Mouse (Mus musculus) NIH3T3 (cell line): ENCODE data around the gene Abhd12.
A peak's percentile ranks its signal among the peaks of the same experiment; 100 is the strongest.

ENCODE experiments used
- DNase-seq: peaks from one replicate; pipeline ENCODE4 v3.0.0-alpha.2; 2012; ENCODE audit warnings: low read depth

The Abhd12 gene

DNA sequence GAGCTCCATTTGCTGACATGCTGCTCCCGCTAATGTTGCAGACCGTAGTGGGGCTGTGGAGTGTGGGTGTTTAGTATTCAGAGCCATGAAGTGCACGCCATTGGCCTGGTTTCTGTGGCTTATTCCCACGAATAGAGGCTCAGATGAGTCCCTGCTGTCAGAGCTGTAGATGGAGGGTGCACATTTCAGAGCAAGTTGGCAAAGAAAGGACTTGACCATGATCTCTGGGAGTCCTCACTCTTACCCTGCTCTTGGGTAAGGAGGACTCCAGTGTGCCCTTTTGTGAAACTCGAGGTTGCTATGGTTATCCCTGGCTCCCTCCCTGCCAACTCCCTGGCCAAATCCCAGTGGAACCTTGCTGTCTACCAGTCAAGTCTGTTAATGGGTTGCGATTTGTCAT is 96.2 kb downstream of the Abhd12 start:
- no peak for DNase-seq

DNA sequence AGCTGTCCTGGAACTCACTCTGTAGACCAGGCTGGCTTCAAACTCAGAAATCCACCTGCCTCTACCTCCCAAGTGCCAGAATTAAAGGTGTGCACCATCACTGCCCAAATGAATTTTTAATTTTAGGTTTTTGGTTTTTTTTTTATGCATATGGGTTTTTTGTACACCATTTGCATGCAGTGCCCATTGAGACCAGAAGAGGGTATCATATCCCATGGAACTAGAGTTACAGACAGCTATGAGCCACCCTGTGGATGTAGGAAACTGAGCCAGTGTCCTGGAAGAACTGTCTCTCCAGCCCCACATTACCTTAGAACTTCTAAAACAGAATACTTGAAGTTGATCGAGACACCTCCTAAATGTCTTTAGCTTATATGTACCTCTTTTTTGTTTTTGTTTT is 101.5 kb downstream of the Abhd12 start:
- peak; percentile 74 for DNase-seq

DNA sequence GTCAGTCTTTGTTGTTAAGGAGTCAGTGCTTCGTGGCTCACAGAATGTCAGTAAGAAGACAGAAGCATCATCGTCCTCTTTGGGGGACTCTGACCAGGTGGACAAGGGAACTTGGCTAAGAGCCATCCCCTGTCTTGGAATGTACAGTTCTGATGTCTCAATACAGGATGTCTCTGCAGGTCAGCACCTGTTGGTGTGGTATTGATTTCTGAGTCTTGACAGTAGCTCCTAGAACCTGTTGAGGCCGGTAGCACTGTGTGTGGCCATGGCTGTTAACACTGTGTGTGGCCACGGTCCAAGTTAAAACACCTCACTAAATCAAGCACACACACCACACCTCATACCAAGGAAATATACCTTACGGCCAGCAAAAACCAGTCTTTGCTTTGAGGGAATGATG is 103.9 kb downstream of the Abhd12 start:
- no peak for DNase-seq

DNA sequence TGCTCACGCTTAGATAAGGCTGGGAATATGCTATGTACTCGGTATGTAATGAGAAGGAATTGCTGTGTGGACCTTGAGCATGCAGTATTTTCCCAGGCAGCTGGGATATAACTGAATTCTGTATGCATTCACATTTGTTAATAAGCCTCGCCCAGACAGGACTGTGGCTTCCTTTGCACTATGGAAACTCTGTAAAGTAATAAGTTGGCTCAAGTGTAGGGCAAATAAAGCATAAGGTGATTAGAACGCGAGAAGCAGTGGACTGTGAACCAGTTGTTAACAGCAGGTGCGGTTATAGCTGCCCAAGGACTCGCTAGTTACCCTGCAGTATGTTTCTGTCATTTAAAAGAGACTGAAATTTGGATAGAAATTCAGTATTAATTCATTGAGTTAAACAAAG is 106.5 kb downstream of the Abhd12 start:
- DNase-seq = no peak

DNA sequence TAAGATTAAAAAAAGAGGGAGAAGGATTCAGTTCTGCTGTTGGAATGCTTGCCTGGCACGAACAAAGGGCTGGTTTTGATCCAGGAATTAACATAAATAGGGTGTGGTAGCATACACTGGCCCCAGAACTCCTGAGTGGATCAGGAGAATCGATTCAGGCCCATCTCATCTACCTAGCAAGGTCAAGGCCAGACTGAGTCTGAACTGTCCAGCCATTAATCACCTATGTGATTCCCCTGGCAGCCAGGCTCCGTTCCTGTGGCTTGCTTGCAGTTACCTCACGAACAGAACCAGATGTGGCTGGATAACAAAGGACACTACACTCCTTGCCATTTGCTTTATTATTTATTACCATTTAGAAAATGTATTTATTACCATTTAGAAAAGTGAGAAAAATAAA is 111.2 kb downstream of the Abhd12 start:
- DNase-seq = no peak

DNA sequence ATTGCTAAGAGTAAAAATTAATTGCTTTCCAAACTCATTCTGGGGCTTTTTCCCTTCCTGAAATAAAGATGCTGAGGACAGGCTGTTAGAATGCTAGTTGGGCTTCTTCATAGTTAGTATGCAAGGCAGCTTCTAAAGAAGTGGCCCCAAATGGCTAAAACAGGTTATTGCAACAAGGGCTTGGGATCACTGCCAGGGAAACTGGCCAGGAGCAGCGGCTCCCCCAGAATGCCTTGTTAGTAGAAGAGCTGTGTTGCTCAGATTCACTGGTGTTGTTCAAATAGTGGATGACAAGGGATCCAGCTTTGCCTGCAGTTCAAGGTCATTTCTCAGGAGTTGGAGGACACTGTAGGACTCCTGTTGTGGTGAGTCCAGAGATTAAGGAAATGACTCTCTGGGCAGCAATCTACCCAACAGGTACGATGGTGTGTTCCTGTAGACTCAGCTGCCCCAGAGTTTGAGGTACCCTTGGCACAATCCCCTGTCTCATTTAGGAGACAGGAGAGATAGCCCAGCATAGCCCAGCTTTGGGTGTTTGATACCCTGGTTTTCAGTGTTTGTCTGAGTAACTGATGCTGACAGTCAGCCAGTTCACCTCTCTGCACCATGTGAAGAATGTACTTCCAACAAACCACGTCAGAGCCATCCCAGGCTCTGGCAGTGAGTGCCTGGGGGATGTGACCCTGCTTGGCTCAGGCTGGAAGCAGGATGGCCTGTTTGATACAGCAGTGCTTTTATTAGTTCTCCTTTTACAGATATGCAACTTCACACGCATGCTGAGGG is 115.6 kb downstream of the Abhd12 start:
- DNase-seq = peak; percentile 95

DNA sequence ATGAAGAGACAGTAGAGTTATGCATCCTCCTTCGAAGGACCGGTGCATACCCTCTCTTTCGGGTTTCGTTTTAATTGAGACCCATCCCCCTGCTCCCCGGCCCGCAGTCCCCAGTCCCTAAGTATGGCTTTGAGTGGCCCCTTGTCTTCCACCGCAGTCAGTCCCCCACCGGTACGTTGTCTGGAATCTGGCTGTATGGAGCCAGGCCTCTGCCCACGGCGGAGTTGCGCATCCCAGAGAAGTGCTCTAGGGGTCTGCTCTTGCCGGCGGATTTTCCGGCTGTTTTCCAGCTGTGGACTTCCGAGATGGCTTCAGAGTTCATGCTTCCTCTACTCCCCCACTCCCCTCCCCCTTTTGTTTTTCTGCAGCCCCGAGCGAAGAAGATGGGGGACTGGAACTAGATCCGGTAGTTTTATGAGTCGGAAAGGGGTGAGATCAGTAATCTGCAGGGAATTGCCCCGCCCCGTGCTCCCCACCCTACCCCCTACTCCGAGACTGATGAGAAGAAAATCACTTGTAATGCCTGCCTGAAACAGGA is 117.2 kb downstream of the Abhd12 start:
- peak; percentile 51 for DNase-seq

DNA sequence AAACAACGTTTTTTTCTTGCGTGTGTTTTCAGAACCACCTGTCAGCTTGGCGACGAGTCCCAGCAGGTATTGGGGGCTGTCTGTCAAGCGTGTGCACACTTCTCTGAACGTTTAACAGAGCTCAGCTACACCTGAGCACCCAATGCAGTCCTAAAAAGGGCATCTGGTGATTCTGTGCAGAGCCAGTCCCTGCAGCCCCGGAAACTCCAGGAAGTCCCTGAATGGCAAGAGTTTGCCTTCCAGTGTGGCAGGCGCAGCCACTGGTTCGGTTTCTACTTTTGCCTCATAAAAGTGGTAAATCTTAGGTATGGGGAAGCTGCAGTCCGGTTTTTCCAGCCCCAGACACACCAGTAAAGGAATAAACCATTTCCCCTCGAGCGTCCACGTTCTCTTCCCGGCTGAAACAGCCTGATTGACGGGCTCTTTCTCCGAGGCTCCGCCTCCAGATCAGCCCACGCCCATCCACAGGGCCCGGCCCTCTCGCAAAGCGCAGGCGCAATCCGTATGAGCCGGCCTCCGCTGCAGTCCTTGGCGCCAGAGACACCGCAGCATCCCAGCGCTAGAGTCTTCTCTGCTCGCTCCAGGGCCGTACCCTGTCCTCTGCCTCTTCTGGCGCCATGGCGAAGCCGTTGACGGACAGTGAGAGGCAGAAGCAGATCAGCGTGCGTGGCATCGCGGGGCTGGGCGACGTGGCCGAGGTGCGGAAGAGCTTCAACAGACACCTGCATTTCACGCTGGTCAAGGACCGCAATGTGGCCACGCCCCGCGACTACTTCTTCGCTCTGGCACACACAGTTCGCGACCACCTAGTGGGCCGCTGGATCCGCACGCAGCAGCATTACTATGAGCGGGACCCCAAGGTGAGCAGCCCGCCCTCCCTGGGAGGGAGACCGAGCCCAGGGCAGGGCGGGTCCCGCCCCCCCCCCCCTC is 118.0 kb downstream of the Abhd12 start, which contains the start of gene Pygb:
Gene Pygb (plus strand): TSS at position 485 of the 930 bp plus-strand sequence.
- peak; percentile 94 for DNase-seq

DNA sequence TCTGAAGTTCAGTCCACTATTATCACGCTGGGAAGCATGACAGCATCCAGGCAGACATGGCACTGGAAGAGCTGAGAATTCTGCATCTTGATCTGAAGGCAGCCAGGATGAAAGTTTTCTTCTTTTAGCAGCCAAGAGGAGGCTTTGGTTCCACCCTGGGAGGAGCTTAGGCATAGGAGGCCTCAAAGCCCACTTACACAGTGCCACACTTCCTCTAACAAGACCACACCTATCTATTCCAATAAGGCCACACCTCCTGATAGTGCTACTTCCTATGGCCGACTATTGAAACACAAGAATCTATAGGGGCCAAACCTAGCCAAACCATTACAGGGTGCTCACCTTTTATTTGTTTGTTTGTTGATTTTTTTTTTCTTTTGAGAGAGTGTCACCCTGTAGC is 121.7 kb downstream of the Abhd12 start:
- no peak for DNase-seq
